Mouse (Mus musculus): ENCODE data around the gene Slc13a2.

Slc13a2 gene

GRCm38 (mm10) chr11:78385776-78386175 lies 36.2 kb downstream of the Slc13a2 start:
- no peak for DNase-seq

- no peak for DNase-seq
These were observed 39.3 kb downstream of the Slc13a2 start for GRCm38 (mm10) chr11:78382701-78383100.

- no peak for DNase-seq
These were observed 39.7 kb downstream of the Slc13a2 start for GRCm38 (mm10) chr11:78382286-78382685.

GRCm38 (mm10) chr11:78380996-78381395 lies 41.0 kb downstream of the Slc13a2 start:
- DNase-seq: no peak

- no peak for DNase-seq
These were observed 41.7 kb downstream of the Slc13a2 start for GRCm38 (mm10) chr11:78380351-78380750.

GRCm38 (mm10) chr11:78377549-78378159 lies 44.4 kb downstream of the Slc13a2 start:
- no peak for DNase-seq

GRCm38 (mm10) chr11:78374147-78374546 lies 47.9 kb downstream of the Slc13a2 start:
- DNase-seq: no peak

GRCm38 (mm10) chr11:78372610-78373009 lies 49.4 kb downstream of the Slc13a2 start:
- DNase-seq: peak; percentile 48

- DNase-seq: no peak
These were observed 49.9 kb downstream of the Slc13a2 start for GRCm38 (mm10) chr11:78372166-78372565.

- DNase-seq: no peak
These were observed 50.3 kb downstream of the Slc13a2 start for GRCm38 (mm10) chr11:78371711-78372110.

- no peak for DNase-seq
These were observed 51.6 kb downstream of the Slc13a2 start for GRCm38 (mm10) chr11:78370389-78370788.

- DNase-seq: no peak
These were observed 54.4 kb downstream of the Slc13a2 start for GRCm38 (mm10) chr11:78367456-78368225.

GRCm38 (mm10) chr11:78364103-78364502 lies 57.9 kb downstream of the Slc13a2 start:
- DNase-seq: peak; percentile 53

GRCm38 (mm10) chr11:78363309-78364007 lies 58.6 kb downstream of the Slc13a2 start:
- DNase-seq: no peak

- DNase-seq: no peak
These were observed 61.3 kb downstream of the Slc13a2 start for GRCm38 (mm10) chr11:78360789-78361131.

GRCm38 (mm10) chr11:78360125-78360788 lies 61.8 kb downstream of the Slc13a2 start:
- DNase-seq: peak; percentile 67

- no peak for DNase-seq
These were observed 63.5 kb downstream of the Slc13a2 start for GRCm38 (mm10) chr11:78358330-78359007.

GRCm38 (mm10) chr11:78355471-78356238 lies 66.4 kb downstream of the Slc13a2 start:
- DNase-seq: no peak

- no peak for DNase-seq
These were observed 67.1 kb downstream of the Slc13a2 start for GRCm38 (mm10) chr11:78354905-78355304.

GRCm38 (mm10) chr11:78353081-78353480 lies 68.9 kb downstream of the Slc13a2 start:
- DNase-seq: no peak

GRCm38 (mm10) chr11:78349441-78350358 lies 72.3 kb downstream of the Slc13a2 start:
- DNase-seq: no peak
